Mouse (Mus musculus) macrophage (primary cell): ENCODE results near the gene Rfxank. TPM values are rescaled to one million over a fixed set of nuclear protein-coding genes. Genes with fewer than 3 reads are reported as not detected.

Experiments used
- H3K27ac ChIP-seq: fragments of 350-480 bp; formaldehyde crosslinking; 2 replicates; pipeline ENCODE4 v1.9.0; 2021
- H3K36me3 ChIP-seq: fragments of 350-480 bp; formaldehyde crosslinking; 2 replicates; pipeline ENCODE4 v1.9.0; 2021; ENCODE audit errors: inconsistent target
- H3K4me3 ChIP-seq: fragments of 350-480 bp; formaldehyde crosslinking; 2 replicates; pipeline ENCODE4 v1.9.0; 2021; ENCODE audit errors: inconsistent target
- H3K79me2 ChIP-seq: fragments of 350-480 bp; formaldehyde crosslinking; 2 replicates; pipeline ENCODE4 v1.9.0; 2021; ENCODE audit errors: inconsistent target
- WGBS: methylation state at CpG from one replicate; pipeline ENCODE4 v1.1.7; 2026; ENCODE audit warnings: inconsistent platforms; ENCODE audit not compliant: missing documents; 5-methylcytosine and 5-hydroxymethylcytosine counted together
- polyA plus RNA-seq: library from polyadenylated mRNA; stranded (reverse); fragments of 250-400 nt; gene quantifications from 3 replicates; pipeline ENCODE4 v1.2.4, GENCODE M21; 2018; ENCODE audit warnings: inconsistent platforms

The Rfxank gene
- polyA plus RNA-seq, 1 experiment from 2014 or later: 7.7 TPM

DNA sequence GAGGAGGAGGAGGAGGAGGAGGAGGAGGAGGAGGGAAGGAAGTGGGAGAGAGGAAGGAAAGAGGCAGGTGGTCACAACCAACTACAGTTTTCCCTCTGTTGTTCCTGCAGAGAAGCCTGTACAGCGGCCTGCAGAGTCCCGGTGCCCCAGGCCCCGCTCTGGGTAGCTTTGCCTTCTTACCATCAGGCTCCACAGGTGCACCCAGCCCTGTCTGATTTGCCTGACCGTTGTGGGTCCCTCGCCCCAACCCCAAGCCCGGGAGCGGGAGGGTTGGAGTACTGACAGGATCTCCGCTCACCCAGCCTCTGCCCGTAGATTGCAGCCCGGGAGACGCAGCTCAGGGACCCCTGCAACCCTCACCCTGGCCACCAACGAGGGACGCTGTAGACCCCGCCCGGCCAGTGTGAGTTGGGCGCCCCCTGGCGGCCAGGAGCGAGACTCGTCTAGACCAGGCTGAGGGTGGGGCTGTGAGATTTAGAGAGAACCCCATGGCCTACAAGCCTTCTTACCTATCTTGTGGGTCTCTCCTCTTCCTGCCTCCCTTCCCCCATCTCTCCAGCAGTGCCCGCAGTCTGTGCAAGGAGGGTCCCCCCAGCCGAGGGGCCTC lies 27.7 kb upstream of the Rfxank start:
- Histone ChIP-seq H3K27ac (no peak overlapping the region), H3K4me3 (no peak overlapping the region), H3K36me3 (no peaks in the 10 kb centered on the region), H3K79me2 (no peaks in the 10 kb centered on the region)
- WGBS: 3% methylated on average over 20 of the region's 21 CpGs

GRCm38 (mm10) chr8:70163316-70163715 lies 24.4 kb upstream of the Rfxank start:
- 94% methylated on average over 3 of the region's 3 CpGs for WGBS
- H3K36me3 ChIP-seq: no peaks in the 10 kb centered on the region
- H3K27ac ChIP-seq: no peak overlapping the region
- no peaks in the 10 kb centered on the region for H3K79me2 ChIP-seq
- H3K4me3 ChIP-seq: no peak overlapping the region

GRCm38 (mm10) chr8:70160015-70160414 lies 21.1 kb upstream of the Rfxank start:
- H3K4me3 ChIP-seq: no peak overlapping the region
- 30% methylated on average over 13 of the region's 13 CpGs for WGBS

DNA sequence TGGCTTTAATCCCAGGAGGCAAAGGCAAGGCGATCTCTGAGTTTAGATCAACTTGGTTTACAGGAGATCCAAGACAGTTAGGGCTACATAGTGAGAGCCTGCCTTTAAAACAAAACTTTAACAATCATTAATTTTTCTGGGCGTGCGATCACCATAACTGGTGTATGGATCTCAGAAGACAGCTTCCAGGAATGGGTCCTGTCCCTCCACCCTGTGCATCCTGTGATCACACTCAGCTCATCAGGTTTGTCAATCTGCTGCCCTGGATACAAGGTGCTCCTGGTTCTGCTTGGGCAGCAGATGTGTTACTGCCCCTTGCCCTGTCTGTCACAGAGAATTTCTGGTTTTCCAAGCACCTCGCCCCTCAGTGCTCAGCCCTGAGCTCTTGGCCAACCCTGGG lies 20.3 kb upstream of the Rfxank start:
- Histone ChIP-seq H3K27ac (no peak overlapping the region), H3K79me2 (no peaks in the 10 kb centered on the region), H3K36me3 (no peaks in the 10 kb centered on the region), H3K4me3 (no peak overlapping the region)
- 79% methylated on average over 4 of the region's 4 CpGs for WGBS

More at GRCm38 (mm10) chr8:70160015-70160414, 21.1 kb upstream of the Rfxank start:
- Histone ChIP-seq H3K79me2 (no peaks in the 10 kb centered on the region), H3K27ac (no peak overlapping the region), H3K36me3 (no peaks in the 10 kb centered on the region)

GRCm38 (mm10) chr8:70158069-70158853 lies 19.3 kb upstream of the Rfxank start:
- Histone ChIP-seq H3K36me3 (no peaks in the 10 kb centered on the region), H3K27ac (no peak overlapping the region), H3K79me2 (no peaks in the 10 kb centered on the region), H3K4me3 (no peak overlapping the region; the same call in 1 of the 2 replicates)
- 9% methylated on average over 40 of the region's 40 CpGs for WGBS

- 100% methylated on average over 1 of the region's 1 CpGs for WGBS
- H3K79me2 ChIP-seq: no peaks in the 10 kb centered on the region
- H3K27ac ChIP-seq: no peak overlapping the region
- no peaks in the 10 kb centered on the region for H3K36me3 ChIP-seq
- no peak overlapping the region for H3K4me3 ChIP-seq
Measured at GRCm38 (mm10) chr8:70157240-70157800, 18.4 kb upstream of the Rfxank start.

DNA sequence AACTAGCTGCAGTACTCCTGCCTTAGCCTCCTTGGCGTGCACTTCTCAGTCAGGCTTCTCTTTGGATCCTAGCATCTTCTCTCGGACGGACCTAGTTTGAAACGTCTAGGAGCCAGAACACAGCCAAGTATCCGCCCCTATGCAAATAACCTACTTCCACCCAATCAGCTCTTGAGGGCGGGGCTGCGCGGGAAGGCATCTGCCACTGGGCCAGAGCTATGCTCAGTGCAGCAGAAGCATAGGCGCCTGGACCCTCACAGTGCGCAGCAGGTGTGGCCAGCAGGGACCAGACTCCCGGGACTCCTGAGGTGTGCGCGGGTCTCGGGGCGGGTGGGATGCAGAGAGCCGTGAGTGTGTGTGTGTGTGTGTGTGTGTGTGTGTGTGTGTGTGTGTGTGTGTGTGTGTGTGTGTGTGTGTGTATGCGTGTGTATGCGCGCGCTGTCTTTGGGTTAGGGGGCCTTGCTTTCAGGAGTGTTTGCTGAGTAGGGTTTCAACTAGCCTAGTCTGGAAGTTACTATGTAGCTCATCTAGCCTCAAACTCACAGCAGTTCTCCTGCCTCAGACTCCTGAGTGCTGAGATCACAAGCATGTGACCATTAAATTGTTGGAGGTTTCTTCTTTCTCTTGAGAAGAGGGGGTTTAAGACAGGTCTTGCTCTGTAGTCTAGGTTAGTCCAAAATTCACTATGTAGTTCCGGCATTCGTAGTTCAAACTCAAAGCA lies 13.7 kb upstream of the Rfxank start:
- H3K4me3 ChIP-seq: no peak overlapping the region
- H3K79me2 ChIP-seq: no peaks in the 10 kb centered on the region
- WGBS: 38% methylated on average over 14 of the region's 22 CpGs

DNA sequence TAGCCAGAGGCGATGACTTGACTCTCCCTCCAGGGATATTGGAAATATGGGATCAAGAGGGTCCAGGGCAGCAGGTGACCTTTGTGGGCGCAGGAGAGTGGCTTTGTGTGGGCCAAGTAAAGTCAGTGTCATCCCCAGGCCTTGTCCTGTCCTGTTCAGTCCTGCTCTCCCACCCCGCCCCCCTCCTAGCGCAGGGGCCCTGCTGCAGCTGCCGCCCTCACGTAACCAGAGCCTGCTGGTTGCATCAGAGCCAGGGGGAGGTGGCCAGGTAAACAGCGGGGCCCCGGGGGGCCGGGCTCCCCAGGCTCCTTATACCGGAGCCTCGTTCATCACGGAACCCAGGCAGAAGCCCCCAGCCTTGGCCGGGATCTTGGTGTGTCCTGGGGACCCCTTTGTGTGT lies 11.2 kb upstream of the Rfxank start:
- H3K79me2 ChIP-seq: no peaks in the 10 kb centered on the region
- H3K27ac ChIP-seq: no peak overlapping the region
- peaks cover 21% of the 10 kb centered on the region for H3K36me3 ChIP-seq
- 66% methylated on average over 13 of the region's 13 CpGs for WGBS
- no peak overlapping the region for H3K4me3 ChIP-seq

More for the DNA sequence above, 13.7 kb upstream of the Rfxank start:
- Histone ChIP-seq H3K27ac (no peak overlapping the region), H3K36me3 (no peaks in the 10 kb centered on the region)

DNA sequence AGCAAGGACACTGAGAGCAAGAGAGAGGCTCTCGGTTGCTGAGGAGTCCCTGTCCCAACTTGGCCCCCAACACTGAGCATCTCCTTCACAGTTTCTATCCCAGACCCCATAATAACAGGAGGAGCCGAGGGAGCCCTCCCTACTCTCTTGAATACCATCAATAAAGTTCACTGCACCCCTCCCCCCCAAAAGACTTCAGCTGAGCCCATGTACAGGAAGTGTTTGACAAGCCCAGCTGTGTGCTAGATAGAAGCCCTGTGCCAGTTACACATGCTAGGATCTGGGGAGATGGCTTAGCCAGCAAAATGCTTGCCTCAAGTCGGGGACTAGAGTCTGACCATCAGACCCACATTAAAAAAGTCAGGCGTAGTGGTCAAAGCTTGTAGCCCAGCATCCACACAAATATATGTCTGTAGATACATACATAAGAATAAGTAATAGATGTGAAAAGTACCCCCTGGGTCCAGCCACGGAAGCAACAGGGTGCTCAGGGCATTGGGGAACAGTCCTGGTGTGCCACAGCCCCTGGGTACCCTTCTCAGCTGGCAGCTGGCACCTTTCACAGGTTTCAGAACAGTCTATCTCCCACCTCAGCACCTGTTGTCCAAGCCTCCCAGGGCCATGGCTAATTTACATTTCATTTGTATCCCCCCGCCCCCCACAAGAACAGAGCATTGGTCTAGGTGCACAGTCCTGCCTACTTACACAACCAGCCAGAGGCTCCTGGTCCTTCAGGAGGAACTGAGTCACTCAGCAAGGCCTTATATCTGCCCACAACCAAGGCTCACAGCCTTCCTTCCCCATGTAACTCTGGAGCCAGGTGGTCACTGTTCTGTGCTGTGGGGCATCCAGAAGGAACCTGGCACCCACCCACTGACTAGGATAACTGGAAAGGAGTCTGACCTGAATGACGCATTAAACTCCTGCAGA lies 9.0 kb upstream of the Rfxank start:
- Histone ChIP-seq H3K79me2 (no peaks in the 10 kb centered on the region), H3K27ac (no peak overlapping the region), H3K36me3 (peaks cover 40% of the 10 kb centered on the region), H3K4me3 (no peak overlapping the region)
- 71% methylated on average over 7 of the region's 7 CpGs for WGBS

- peak overlapping the region; percentile 52 for H3K27ac ChIP-seq
- WGBS: 3% methylated on average over 9 of the region's 9 CpGs
- peak overlapping the region; percentile 98 for H3K4me3 ChIP-seq
- H3K36me3 ChIP-seq: peaks cover 43% of the 10 kb centered on the region; the same call in 1 of the 2 replicates
- H3K79me2 ChIP-seq: peaks cover 14% of the 10 kb centered on the region
Measured at GRCm38 (mm10) chr8:70139981-70140380, 1.0 kb upstream of the Rfxank start.

DNA sequence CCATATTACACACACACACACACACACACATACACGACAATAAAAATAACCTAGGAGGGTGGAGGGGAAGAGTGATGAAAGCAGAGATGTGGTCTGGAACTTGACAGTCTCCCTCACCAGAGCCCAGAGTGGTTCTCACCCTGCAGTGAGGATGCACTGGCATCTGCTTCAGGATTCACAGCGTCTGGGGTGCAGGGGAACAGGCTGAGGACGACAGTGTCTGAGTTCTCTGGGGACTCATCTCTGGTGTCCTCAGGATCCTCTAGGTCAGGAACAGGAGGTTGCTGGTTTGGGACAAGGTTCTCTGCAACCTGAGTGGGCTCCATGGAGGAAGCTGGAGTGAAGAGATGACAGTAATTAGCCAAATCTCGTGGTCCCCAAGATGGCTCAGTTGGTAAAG lies 1.1 kb downstream of the Rfxank start:
- Histone ChIP-seq H3K4me3 (no peak overlapping the region; the same call in 1 of the 2 replicates), H3K36me3 (peaks cover 43% of the 10 kb centered on the region), H3K27ac (no peak overlapping the region), H3K79me2 (peaks cover 21% of the 10 kb centered on the region)
- WGBS: 81% methylated on average over 3 of the region's 4 CpGs

GRCm38 (mm10) chr8:70136591-70136990 lies 2.4 kb downstream of the Rfxank start:
- WGBS: 92% methylated on average over 4 of the region's 4 CpGs
- Histone ChIP-seq H3K27ac (no peak overlapping the region), H3K79me2 (peaks cover 34% of the 10 kb centered on the region), H3K4me3 (no peak overlapping the region), H3K36me3 (peaks cover 34% of the 10 kb centered on the region)

GRCm38 (mm10) chr8:70134931-70135330 lies 4.0 kb downstream of the Rfxank start:
- Histone ChIP-seq H3K36me3 (peaks cover 34% of the 10 kb centered on the region), H3K79me2 (peaks cover 25% of the 10 kb centered on the region), H3K27ac (no peak overlapping the region), H3K4me3 (no peak overlapping the region)
- WGBS: 93% methylated on average over 7 of the region's 9 CpGs

GRCm38 (mm10) chr8:70134086-70134485 lies 4.9 kb downstream of the Rfxank start:
- Histone ChIP-seq H3K79me2 (peaks cover 24% of the 10 kb centered on the region), H3K36me3 (peaks cover 34% of the 10 kb centered on the region), H3K27ac (no peak overlapping the region), H3K4me3 (no peak overlapping the region)
- 99% methylated on average over 5 of the region's 5 CpGs for WGBS
